Mouse (Mus musculus): ENCODE measurements around the gene Anks4b. TPM values are rescaled to one million over a fixed set of nuclear protein-coding genes. Genes with fewer than 3 reads are reported as not detected.
A peak's percentile ranks its signal among the peaks of the same experiment; 100 is the strongest.

Gene Anks4b
- polyA plus RNA-seq (2014; fragmentation: Nextera tagmentation; extraction: Ambion mirVana), result not detected in 2 replicates

DNA sequence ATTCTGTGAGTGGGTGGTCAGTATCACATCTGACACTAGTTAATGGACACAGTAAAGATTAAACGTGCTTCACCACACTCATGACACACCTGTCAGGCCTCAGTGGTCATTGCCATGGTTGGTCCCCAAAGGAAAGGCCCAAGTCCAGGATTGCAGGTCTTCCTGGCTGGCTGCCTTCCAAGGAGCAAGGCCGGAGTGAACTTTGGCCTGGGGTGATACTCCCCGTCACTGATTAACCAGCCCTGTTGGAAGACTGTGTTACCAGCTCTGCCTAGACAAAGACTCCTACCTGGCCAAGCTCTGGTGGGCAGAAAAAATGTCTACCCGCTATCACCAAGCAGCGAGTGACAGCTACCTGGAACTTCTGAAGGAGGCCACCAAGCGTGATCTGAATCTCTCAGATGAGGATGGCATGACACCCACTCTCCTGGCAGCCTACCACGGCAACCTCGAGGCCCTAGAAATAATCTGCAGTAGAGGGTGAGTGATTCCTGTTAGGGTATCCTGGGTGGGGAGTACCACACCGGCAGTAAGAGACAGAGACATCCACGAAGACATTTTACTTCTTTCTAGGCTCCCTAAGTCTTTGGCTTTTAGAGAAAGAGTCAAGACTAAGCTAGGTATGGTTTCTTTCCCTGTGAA lies at the start of gene Anks4b:
Gene Anks4b (plus strand): TSS at position 256 of the 642 bp plus-strand sequence.
- Histone ChIP-seq H3K4me3 (ENCODE audit: low read depth, low read length) (no peak within 1 kb of the TSS), H3K4me2 (ENCODE audit: low read depth, severe bottlenecking) (no peak within 1 kb of the TSS), H3K9ac (ENCODE audit: low read length) (no peak within 1 kb of the TSS), H3K4me1 (ENCODE audit: control insufficient read depth, insufficient read depth, low read length) (no peaks in the 10 kb centered on the region), H3K9me3 (ENCODE audit: control insufficient read depth, low read length) (no peaks in the 10 kb centered on the region), H3K36me3 (ENCODE audit: control insufficient read depth, insufficient read depth, low read length) (no peaks in the 10 kb centered on the region), H3K27ac (replicated peaks; ENCODE audit: low read depth, low read length) (no peak within 1 kb of the TSS), H3K27me3 (ENCODE audit: control insufficient read depth, insufficient read depth, low read length) (no peaks in the 10 kb centered on the region)
- WGBS, result 88% methylated on average over 10 of the region's 10 CpGs
- ATAC-seq (ENCODE audit: insufficient number of reproducible peaks, low FRiP score, low TSS enrichment, low read depth) (no peak), DNase-seq (ENCODE audit: low spot score) (no peak)

DNA sequence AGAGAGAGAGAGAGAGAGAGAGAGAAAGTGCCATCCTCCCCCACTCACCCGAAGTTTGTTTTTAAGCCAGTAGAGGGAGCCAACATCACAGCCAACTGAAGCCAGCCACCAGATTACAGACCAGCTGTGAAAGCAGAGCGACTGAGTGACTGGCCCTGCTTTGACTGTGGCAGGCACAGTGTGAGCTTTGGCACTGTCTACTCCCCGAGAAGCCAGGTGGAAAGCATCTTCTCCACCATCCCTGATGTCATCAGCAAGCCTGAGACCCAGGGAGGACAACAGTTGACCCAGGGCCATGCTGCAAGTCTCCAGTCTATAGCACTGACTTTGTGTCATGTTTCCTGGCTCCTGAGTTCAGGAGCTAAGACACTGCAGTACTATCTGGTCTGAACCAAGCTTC lies 48.8 kb upstream of the Anks4b start:
- Histone ChIP-seq H3K4me3 (ENCODE audit: low read depth, low read length) (no peak overlapping the region), H3K4me1 (ENCODE audit: control insufficient read depth, insufficient read depth, low read length) (peaks cover 25% of the 10 kb centered on the region), H3K27ac (replicated peaks; ENCODE audit: low read depth, low read length) (no peak overlapping the region; the same call in 1 of the 2 replicates), H3K27me3 (ENCODE audit: control insufficient read depth, insufficient read depth, low read length) (no peaks in the 10 kb centered on the region), H3K36me3 (ENCODE audit: control insufficient read depth, insufficient read depth, low read length) (no peaks in the 10 kb centered on the region), H3K9ac (ENCODE audit: low read length) (no peak overlapping the region), H3K9me3 (ENCODE audit: control insufficient read depth, low read length) (no peaks in the 10 kb centered on the region), H3K4me2 (ENCODE audit: low read depth, severe bottlenecking) (no peak overlapping the region)
- ATAC-seq (ENCODE audit: insufficient number of reproducible peaks, low FRiP score, low TSS enrichment, low read depth) (peak; percentile 74), DNase-seq (ENCODE audit: low spot score) (peak; percentile 82)
- WGBS, result 1% methylated on average over 3 of the region's 3 CpGs

DNA sequence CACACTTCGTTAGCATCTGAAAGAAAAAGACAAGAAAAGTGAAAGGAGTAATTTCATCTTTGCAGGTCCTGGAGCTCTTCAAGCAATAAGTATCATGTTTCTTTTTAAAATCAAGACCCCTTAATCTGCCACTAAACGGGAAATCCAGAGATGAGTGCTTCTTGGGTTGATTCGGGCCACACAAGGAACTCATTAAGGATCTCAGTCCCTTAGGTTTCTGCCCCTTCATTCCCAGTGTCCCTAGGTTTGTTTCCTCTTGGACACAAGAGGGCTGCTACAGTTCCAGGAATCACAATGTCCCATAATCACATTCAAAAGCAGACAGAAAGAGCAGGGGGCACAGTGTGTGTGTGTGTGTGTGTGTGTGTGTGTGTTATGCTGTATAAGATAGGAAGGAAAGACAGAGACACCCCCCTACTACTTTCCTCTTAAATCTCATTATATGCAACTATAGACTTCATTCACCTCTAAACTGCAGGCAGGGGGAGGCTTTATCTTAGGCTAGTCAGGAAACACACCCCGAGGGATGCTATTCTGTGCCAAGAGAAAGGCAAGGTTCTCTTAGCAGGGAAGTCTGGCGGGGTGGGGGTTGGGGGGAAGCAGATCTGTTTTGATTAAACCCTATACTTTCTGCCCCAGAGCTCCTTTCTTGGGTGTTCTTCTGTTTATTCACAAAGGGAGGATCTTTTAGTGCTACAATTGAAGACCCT lies 46.5 kb upstream of the Anks4b start:
- H3K4me3 ChIP-seq (ENCODE audit: low read depth, low read length), result no peak overlapping the region
- H3K9ac ChIP-seq (ENCODE audit: low read length), result no peak overlapping the region
- 9% methylated on average over 5 of the region's 5 CpGs for WGBS
- H3K27ac ChIP-seq (replicated peaks; ENCODE audit: low read depth, low read length), result peak overlapping the region; percentile 59
- H3K4me2 ChIP-seq (ENCODE audit: low read depth, severe bottlenecking), result no peak overlapping the region
- peaks cover 25% of the 10 kb centered on the region for H3K4me1 ChIP-seq (ENCODE audit: control insufficient read depth, insufficient read depth, low read length)
- no peaks in the 10 kb centered on the region for H3K36me3 ChIP-seq (ENCODE audit: control insufficient read depth, insufficient read depth, low read length)
- DNase-seq (ENCODE audit: low spot score) (no peak), ATAC-seq (ENCODE audit: insufficient number of reproducible peaks, low FRiP score, low TSS enrichment, low read depth) (peak; percentile 36; the same call in 1 of the 2 replicates)
- no peaks in the 10 kb centered on the region for H3K27me3 ChIP-seq (ENCODE audit: control insufficient read depth, insufficient read depth, low read length)
- no peaks in the 10 kb centered on the region for H3K9me3 ChIP-seq (ENCODE audit: control insufficient read depth, low read length)

DNA sequence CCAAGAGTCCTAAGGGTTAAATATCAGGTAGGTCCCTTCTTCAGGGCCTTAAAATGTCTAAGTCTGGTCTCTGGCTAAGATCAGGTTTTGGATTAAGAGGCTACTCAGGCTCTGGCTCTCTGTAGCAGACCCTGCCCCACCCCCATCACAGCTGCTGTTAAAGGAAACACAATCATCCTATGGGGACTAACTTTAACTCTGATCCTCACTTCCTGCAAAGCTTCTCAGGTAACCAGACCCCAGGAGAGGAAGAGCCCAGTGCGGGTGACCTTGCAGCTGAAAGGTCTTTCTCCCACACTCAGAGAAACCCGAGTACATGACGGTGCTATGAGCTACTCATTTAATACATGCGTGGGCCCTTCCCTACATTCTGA lies 46.0 kb upstream of the Anks4b start:
- 17% methylated on average over 4 of the region's 4 CpGs for WGBS

DNA sequence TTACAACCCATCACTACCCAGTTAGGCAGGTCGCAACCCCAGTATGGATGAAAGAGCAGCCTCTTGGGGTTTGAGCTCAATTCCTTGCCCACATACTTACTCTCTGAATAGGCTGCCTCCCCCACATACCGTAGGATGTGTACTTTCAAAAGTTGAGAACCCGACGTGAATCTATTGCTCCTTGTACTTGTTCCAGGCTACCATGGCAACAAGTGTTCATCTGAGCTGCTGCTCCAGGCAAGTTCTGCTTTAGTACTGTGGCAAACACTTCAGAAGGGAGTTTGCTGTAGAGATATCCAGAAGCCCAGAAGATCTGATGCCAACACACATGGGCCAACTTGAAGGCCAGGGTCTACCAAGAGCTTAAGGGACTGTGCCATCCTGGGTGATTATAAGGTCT lies 44.7 kb upstream of the Anks4b start:
- 84% methylated on average over 4 of the region's 4 CpGs for WGBS
- Histone ChIP-seq H3K4me2 (ENCODE audit: low read depth, severe bottlenecking) (no peak overlapping the region), H3K36me3 (ENCODE audit: control insufficient read depth, insufficient read depth, low read length) (no peaks in the 10 kb centered on the region), H3K4me1 (ENCODE audit: control insufficient read depth, insufficient read depth, low read length) (peaks cover 25% of the 10 kb centered on the region), H3K27ac (replicated peaks; ENCODE audit: low read depth, low read length) (no peak overlapping the region), H3K9ac (ENCODE audit: low read length) (no peak overlapping the region), H3K27me3 (ENCODE audit: control insufficient read depth, insufficient read depth, low read length) (no peaks in the 10 kb centered on the region), H3K4me3 (ENCODE audit: low read depth, low read length) (no peak overlapping the region), H3K9me3 (ENCODE audit: control insufficient read depth, low read length) (no peaks in the 10 kb centered on the region)
- DNase-seq (ENCODE audit: low spot score) (no peak), ATAC-seq (ENCODE audit: insufficient number of reproducible peaks, low FRiP score, low TSS enrichment, low read depth) (no peak)

More for the DNA sequence above, 46.0 kb upstream of the Anks4b start:
- Histone ChIP-seq H3K27ac (replicated peaks; ENCODE audit: low read depth, low read length) (peak overlapping the region; percentile 59), H3K9me3 (ENCODE audit: control insufficient read depth, low read length) (no peaks in the 10 kb centered on the region), H3K27me3 (ENCODE audit: control insufficient read depth, insufficient read depth, low read length) (no peaks in the 10 kb centered on the region), H3K4me1 (ENCODE audit: control insufficient read depth, insufficient read depth, low read length) (peaks cover 25% of the 10 kb centered on the region), H3K36me3 (ENCODE audit: control insufficient read depth, insufficient read depth, low read length) (no peaks in the 10 kb centered on the region), H3K9ac (ENCODE audit: low read length) (no peak overlapping the region), H3K4me3 (ENCODE audit: low read depth, low read length) (no peak overlapping the region), H3K4me2 (ENCODE audit: low read depth, severe bottlenecking) (no peak overlapping the region)
- ATAC-seq (ENCODE audit: insufficient number of reproducible peaks, low FRiP score, low TSS enrichment, low read depth) (peak; percentile 79), DNase-seq (ENCODE audit: low spot score) (peak; percentile 75)

DNA sequence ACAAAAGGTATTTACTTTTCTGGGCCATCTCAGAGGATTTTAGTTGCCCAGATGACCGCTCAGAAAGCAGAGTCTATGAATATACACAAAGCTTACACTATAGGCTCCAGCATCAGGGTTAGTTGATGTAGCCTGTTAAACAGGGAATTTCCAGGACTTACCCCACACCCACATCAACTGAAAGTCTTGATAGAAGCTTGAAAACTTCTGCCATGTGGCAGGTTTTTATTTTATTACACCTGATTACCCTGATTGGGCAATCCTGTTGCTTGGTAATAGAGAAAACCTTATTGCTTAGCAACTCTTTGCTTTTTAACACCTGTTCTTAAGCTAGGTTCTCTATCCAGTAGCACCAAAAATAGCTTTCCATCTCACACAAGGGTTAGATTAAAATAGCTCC lies 30.9 kb upstream of the Anks4b start:
- Histone ChIP-seq H3K27me3 (ENCODE audit: control insufficient read depth, insufficient read depth, low read length) (no peaks in the 10 kb centered on the region), H3K9me3 (ENCODE audit: control insufficient read depth, low read length) (no peaks in the 10 kb centered on the region), H3K4me2 (ENCODE audit: low read depth, severe bottlenecking) (no peak overlapping the region), H3K27ac (replicated peaks; ENCODE audit: low read depth, low read length) (no peak overlapping the region), H3K4me1 (ENCODE audit: control insufficient read depth, insufficient read depth, low read length) (no peaks in the 10 kb centered on the region), H3K36me3 (ENCODE audit: control insufficient read depth, insufficient read depth, low read length) (no peaks in the 10 kb centered on the region), H3K4me3 (ENCODE audit: low read depth, low read length) (no peak overlapping the region), H3K9ac (ENCODE audit: low read length) (no peak overlapping the region)
- no peak for DNase-seq (ENCODE audit: low spot score)
- ATAC-seq (ENCODE audit: insufficient number of reproducible peaks, low FRiP score, low TSS enrichment, low read depth), result no peak
- 91% methylated on average over 1 of the region's 1 CpGs for WGBS

DNA sequence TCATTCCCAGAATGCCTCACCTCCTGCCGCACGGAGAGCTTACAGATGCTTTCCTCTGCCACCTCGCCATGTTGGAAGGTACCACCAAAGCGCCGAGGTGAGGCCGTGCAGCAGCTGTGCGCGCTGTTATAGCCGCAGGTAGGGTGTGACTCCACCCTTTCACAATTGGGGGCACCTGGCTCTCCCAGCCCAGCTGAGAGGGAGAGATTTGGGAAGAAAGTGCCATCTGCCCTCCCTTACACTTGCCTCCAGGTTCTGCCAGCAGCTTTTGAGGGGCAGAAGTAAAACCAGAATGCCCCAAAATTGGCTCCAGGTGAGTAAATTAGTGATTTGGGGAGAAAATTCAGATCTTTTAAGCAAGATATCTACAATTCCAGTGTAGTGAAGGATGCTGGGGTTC lies 28.5 kb upstream of the Anks4b start, which contains the start of gene Zp2:
Gene Zp2 (minus strand): TSS at position 101 of the 400 bp plus-strand sequence.
- H3K9ac ChIP-seq (ENCODE audit: low read length), result no peak within 1 kb of the TSS
- no peaks in the 10 kb centered on the region for H3K4me1 ChIP-seq (ENCODE audit: control insufficient read depth, insufficient read depth, low read length)
- no peaks in the 10 kb centered on the region for H3K36me3 ChIP-seq (ENCODE audit: control insufficient read depth, insufficient read depth, low read length)
- H3K9me3 ChIP-seq (ENCODE audit: control insufficient read depth, low read length), result no peaks in the 10 kb centered on the region
- DNase-seq (ENCODE audit: low spot score) (no peak), ATAC-seq (ENCODE audit: insufficient number of reproducible peaks, low FRiP score, low TSS enrichment, low read depth) (no peak)
- 73% methylated on average over 9 of the region's 9 CpGs for WGBS
- no peak within 1 kb of the TSS for H3K4me3 ChIP-seq (ENCODE audit: low read depth, low read length)
- H3K27me3 ChIP-seq (ENCODE audit: control insufficient read depth, insufficient read depth, low read length), result no peaks in the 10 kb centered on the region
- no peak within 1 kb of the TSS for H3K27ac ChIP-seq (replicated peaks; ENCODE audit: low read depth, low read length)
- H3K4me2 ChIP-seq (ENCODE audit: low read depth, severe bottlenecking), result no peak within 1 kb of the TSS

DNA sequence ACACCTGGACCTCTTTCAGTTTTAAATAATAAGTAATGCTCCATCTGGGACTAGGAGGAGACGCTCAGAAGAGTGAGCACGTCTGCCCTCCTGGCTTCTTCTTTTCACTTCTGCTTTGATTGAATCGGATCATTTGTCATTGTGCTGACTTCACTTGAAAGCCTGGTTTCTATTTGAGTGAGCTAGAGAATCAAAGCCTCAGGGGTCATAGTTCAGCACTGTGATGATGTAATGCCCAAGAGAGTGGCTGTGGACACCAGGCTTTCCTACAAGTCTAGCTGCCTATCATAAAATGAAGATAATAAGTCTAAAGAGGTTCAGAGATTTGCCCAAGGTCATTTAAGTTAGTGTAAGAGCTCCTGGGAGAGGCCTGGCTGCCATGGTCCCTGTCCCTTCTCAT lies 23.4 kb upstream of the Anks4b start:
- H3K27ac ChIP-seq (replicated peaks; ENCODE audit: low read depth, low read length), result no peak overlapping the region
- H3K27me3 ChIP-seq (ENCODE audit: control insufficient read depth, insufficient read depth, low read length), result no peaks in the 10 kb centered on the region
- WGBS, result 22% methylated on average over 3 of the region's 3 CpGs

More for the DNA sequence above, 23.4 kb upstream of the Anks4b start:
- Histone ChIP-seq H3K4me2 (ENCODE audit: low read depth, severe bottlenecking) (no peak overlapping the region), H3K4me3 (ENCODE audit: low read depth, low read length) (no peak overlapping the region), H3K9ac (ENCODE audit: low read length) (no peak overlapping the region), H3K36me3 (ENCODE audit: control insufficient read depth, insufficient read depth, low read length) (no peaks in the 10 kb centered on the region), H3K4me1 (ENCODE audit: control insufficient read depth, insufficient read depth, low read length) (no peaks in the 10 kb centered on the region), H3K9me3 (ENCODE audit: control insufficient read depth, low read length) (no peaks in the 10 kb centered on the region)
- DNase-seq (ENCODE audit: low spot score) (no peak), ATAC-seq (ENCODE audit: insufficient number of reproducible peaks, low FRiP score, low TSS enrichment, low read depth) (no peak)

Data from limb, embryonic 11.5 days (tissue).